Mouse (Mus musculus) heart, postnatal 14 days (tissue): Measurements from ENCODE around the gene Epn1. TPM values are rescaled to one million over a fixed set of nuclear protein-coding genes. Genes with fewer than 3 reads are reported as not detected.
A peak's percentile ranks its signal among the peaks of the same experiment; 100 is the strongest.

Experiments used
- DNase-seq, 2 experiments: peaks; one replicate each; pipeline ENCODE4 v3.0.0; 2021 to 2022
- intact Hi-C: fragments of 180-260 bp; cut with DNase I; formaldehyde crosslinking; loops from one replicate; pipeline ENCODE4 v1.15.1; 2025
- long read RNA-seq, 2 experiments: library from polyadenylated mRNA; stranded (forward); transcript quantifications; one replicate each; pipeline ENCODE4 v2.0.0; 2021
- total RNA-seq, 2 experiments: library from RNA; stranded (reverse); gene quantifications; 2 replicates each; pipeline ENCODE4 v1.2.3; 2021

The Epn1 gene
- total RNA-seq: 100 to 1,000 TPM; 181 TPM
- long read RNA-seq, experiment 1, transcript Epn1-202 (12 exons, 2,565 nt): major isoform, 19 of 67 reads
- long read RNA-seq, experiment 1, partial matches to known transcripts: 15 of 67 reads
- long read RNA-seq, experiment 1, other reads (novel, unspliced or antisense): 33 of 67 reads
- long read RNA-seq, experiment 2, transcript Epn1-202 (12 exons, 2,565 nt): major isoform, 13 of 53 reads
- long read RNA-seq, experiment 2, partial matches to known transcripts: 19 of 53 reads
- long read RNA-seq, experiment 2, other reads (novel, unspliced or antisense): 21 of 53 reads

- DNase-seq: peak; percentile 96 to 97
- intact Hi-C loops: loop anchor here (2.0 to 10.0 kb wide), 4 partner anchors 17 to 1075 kb away; partner anchors contain the start of genes U2af2 and Zfp787
Measured at GRCm38 (mm10) chr7:5080010-5080751, at the start of gene Epn1. TSS of gene Epn1 (plus strand) at chr7:5080235.

- intact Hi-C loops: no loop called here
- no peak for DNase-seq
Measured at GRCm38 (mm10) chr7:5030554-5031275, 49.3 kb upstream of the Epn1 start.

GRCm38 (mm10) chr7:5031496-5031895, 48.5 kb upstream of the Epn1 start:
- no peak for DNase-seq
- intact Hi-C loops: no loop called here

GRCm38 (mm10) chr7:5033818-5034217, 46.2 kb upstream of the Epn1 start, which contains the start of gene 4632433K11Rik:
TSS of gene 4632433K11Rik (plus strand) at chr7:5034118.
- intact Hi-C loops: no loop called here
- no peak for DNase-seq

GRCm38 (mm10) chr7:5035628-5036027, 44.4 kb upstream of the Epn1 start:
- no peak for DNase-seq
- intact Hi-C loops: no loop called here

- intact Hi-C loops: no loop called here
- no peak for DNase-seq
Measured at GRCm38 (mm10) chr7:5036136-5036535, 43.9 kb upstream of the Epn1 start.

- DNase-seq: no peak
- intact Hi-C loops: no loop called here
Measured at GRCm38 (mm10) chr7:5037026-5037425, 43.0 kb upstream of the Epn1 start.

GRCm38 (mm10) chr7:5037467-5037866, 42.6 kb upstream of the Epn1 start:
- DNase-seq: no peak
- intact Hi-C loops: no loop called here

- DNase-seq: peak; percentile 94 to 95
- intact Hi-C loops: no loop called here
Measured at GRCm38 (mm10) chr7:5038109-5038732, 41.8 kb upstream of the Epn1 start, which contains the start of gene Zfp784. TSS of gene Zfp784 (minus strand) at chr7:5038446.

GRCm38 (mm10) chr7:5038940-5039339, 41.1 kb upstream of the Epn1 start:
- intact Hi-C loops: no loop called here
- DNase-seq: no peak

GRCm38 (mm10) chr7:5044981-5045380, 35.1 kb upstream of the Epn1 start:
- intact Hi-C loops: loop anchor here (5.0 kb wide), 1 partner anchor 33 kb away; the partner anchor contains the start of genes Fiz1 and Zfp524
- DNase-seq: no peak

GRCm38 (mm10) chr7:5046112-5046511, 33.9 kb upstream of the Epn1 start:
- intact Hi-C loops: loop anchor here (5.0 kb wide), 1 partner anchor 34 kb away; the partner anchor contains the start of genes Fiz1 and Zfp524
- no peak for DNase-seq

- intact Hi-C loops: loop anchor here (1.0 to 5.0 kb wide), 2 partner anchors 35 to 104 kb away; partner anchors contain the start of genes Fiz1 and Zfp524
- DNase-seq: peak in 1 of 2 experiments; percentile 42
Measured at GRCm38 (mm10) chr7:5047313-5047712, 32.7 kb upstream of the Epn1 start.

GRCm38 (mm10) chr7:5051193-5052192, 28.5 kb upstream of the Epn1 start, which contains the start of gene Zfp580:
TSS of gene Zfp580 (plus strand) at chr7:5051538.
- DNase-seq: peak; percentile 81 to 85
- intact Hi-C loops: loop anchor here (10.0 kb wide), 1 partner anchor 497 kb away; no protein-coding TSS in a partner anchor

- intact Hi-C loops: loop anchor here (10.0 kb wide), 1 partner anchor 498 kb away; no protein-coding TSS in a partner anchor
- DNase-seq: no peak
Measured at GRCm38 (mm10) chr7:5052438-5052837, 27.6 kb upstream of the Epn1 start.

- no peak for DNase-seq
- intact Hi-C loops: loop anchor here (10.0 kb wide), 1 partner anchor 498 kb away; no protein-coding TSS in a partner anchor
Measured at GRCm38 (mm10) chr7:5052931-5053343, 27.1 kb upstream of the Epn1 start.

GRCm38 (mm10) chr7:5053456-5054179, 26.4 kb upstream of the Epn1 start:
- intact Hi-C loops: loop anchor here (10.0 kb wide), 1 partner anchor 499 kb away; no protein-coding TSS in a partner anchor
- DNase-seq: no peak
